Mouse (Mus musculus) lung, adult 2 months (tissue): ENCODE measurements around the gene Il1f6. TPM values are rescaled to one million over a fixed set of nuclear protein-coding genes. Genes with fewer than 3 reads are reported as not detected.
"Not testable (repeated sequence)": the region's sequence is repeated elsewhere in the genome, so short reads cannot be mapped to it uniquely, and the experiment has no call there.

Source experiments
- DNase-seq: peaks from one replicate; pipeline ENCODE4 v3.0.0; 2022
- H3K4me1 ChIP-seq: fragments of 200-500 bp; 2 replicates; pipeline ENCODE4 v1.6.1; 2011; ENCODE audit warnings: low read length; ENCODE audit not compliant: control insufficient read depth, insufficient read depth
- H3K4me3 ChIP-seq: fragments of 200-500 bp; replicated peaks from 2 replicates; pipeline ENCODE3; 2011; ENCODE audit warnings: low read depth, mild to moderate bottlenecking, control low read depth, low read length; ENCODE audit errors: extremely low read depth
- CTCF ChIP-seq: fragments of 200-500 bp; IDR thresholded peaks from 2 replicates; pipeline ENCODE4 v1.5.1; 2011; ENCODE audit warnings: mild to moderate bottlenecking, low read length, control low read depth; ENCODE audit not compliant: insufficient read depth
- POLR2A ChIP-seq: fragments of 200-500 bp; IDR thresholded peaks from 2 replicates; pipeline ENCODE4 v1.6.1; 2011; ENCODE audit warnings: low read depth, mild to moderate bottlenecking, control low read depth, low read length, borderline replicate concordance; ENCODE audit errors: extremely low read depth
- WGBS: fragments of 180-500 bp; shearing (Covaris S2); methylation state at CpG from one replicate; pipeline ENCODE4 v1.1.7; 2018; 5-methylcytosine and 5-hydroxymethylcytosine counted together
- polyA plus RNA-seq: library from polyadenylated mRNA; depleted of rRNA; stranded (reverse); fragments of >200 nt; gene quantifications from 2 replicates; pipeline ENCODE4 v1.2.3, GENCODE M21; 2012; rRNA removed

The Il1f6 gene
- 7.4 TPM in 1 of 2 replicates, not detected in the other for polyA plus RNA-seq

GRCm38 (mm10) chr2:24215118-24215517, at the start of gene Il1f6:
TSS of gene Il1f6 (plus strand) at chr2:24215418.
- no peak for DNase-seq
- H3K4me3 ChIP-seq, result no peak within 1 kb of the TSS
- TF ChIP-seq POLR2A (no peak), CTCF (no peak)
- H3K4me1 ChIP-seq, result no peaks in the 10 kb centered on the region
- 83% methylated on average over 2 of the region's 2 CpGs for WGBS

DNA sequence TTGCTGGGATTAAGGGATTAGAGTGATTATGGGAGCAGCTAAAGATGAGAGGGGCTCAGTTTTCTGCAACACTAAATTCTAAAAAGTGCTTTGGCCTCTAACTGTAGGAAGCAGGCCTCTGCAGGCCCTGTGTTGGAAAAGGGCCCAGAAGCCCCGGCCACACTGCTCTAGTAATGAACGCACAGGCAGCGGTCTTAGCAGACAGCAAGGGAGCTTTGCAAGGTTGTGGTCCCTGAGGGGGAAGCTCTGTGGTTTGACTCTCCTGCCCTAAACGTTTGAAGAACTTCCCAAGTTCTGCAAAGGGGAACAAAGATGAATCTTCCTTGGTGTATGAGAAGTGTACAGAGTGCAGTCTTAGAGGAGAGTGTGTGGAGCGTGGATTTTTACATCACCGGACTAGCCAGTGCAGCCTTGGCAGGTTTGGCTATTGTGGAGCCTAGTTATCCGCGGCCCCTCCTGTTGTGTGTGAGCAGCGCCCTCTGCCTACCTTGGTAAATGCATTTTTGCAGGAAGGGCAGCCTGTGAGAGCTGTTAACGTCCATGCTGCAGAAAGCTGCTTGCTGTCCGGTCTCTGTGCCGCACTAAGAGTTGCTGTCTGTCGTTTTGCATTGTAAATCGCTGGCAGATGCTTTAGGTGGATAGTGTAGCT, 33.4 kb upstream of the Il1f6 start:
- not testable (repeated sequence) for H3K4me1 ChIP-seq, H3K4me3 ChIP-seq
- WGBS, result 13% methylated on average over 14 of the region's 14 CpGs
- TF ChIP-seq CTCF, result peak; percentile 35; the same call in 1 of the 2 replicates
- peak; percentile 19 for DNase-seq

DNA sequence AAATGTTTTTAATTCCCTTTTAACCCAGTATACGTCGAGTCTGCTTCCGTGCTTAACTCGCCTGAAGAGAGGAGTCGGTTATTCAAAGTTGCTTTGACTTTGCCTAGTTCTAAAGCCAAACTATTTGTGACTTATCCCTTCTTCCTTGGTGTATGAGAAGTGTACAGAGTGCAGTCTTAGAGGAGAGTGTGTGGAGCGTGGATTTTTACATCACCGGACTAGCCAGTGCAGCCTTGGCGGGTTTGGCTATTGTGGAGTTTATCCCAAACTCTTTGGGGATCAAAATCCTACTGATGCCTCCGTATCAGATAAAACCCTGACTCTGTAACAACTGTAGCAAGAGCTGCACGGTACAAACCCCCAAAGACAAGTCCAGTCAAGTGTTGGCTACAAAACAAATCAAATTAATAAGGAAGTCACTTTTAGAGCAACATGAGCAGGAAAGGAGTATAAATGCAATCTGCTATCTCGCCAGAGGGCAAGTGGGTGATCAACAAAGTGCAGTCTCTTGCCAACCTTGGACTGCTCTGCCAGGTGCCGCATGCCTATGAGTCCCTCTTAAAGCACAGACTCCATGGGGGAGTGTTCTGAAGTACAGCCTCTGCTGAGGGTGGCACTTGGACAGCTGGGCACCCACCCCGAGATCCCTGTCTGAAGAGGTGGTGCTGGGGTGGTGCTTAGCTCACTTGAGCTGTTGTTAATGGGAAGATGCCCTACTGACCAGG, 32.6 kb upstream of the Il1f6 start:
- H3K4me3 ChIP-seq, result not testable (repeated sequence)
- WGBS, result 46% methylated on average over 13 of the region's 13 CpGs

DNA sequence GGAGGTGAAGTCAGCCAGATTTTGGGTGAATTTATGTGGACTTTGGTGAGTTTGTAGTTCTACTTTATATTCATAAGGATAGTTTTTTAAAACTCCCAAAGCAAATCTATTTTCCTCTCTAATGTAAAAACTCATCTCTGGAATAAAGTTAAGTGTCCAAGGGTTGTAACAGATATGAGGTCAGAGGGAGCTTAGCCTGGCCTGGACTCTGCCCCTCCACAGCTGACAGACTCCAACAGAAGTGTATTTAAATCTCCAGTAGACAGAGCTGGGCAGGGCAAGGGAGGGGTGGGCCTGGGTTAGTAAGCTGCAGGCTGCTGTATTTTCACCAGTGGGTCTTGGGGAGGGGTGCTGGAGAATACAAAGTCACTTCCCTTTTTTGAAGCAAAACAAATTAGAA, 31.1 kb upstream of the Il1f6 start:
- H3K4me1 ChIP-seq, H3K4me3 ChIP-seq, DNase-seq: not testable (repeated sequence)

More for the DNA sequence above, 32.6 kb upstream of the Il1f6 start:
- not testable (repeated sequence) for DNase-seq, H3K4me1 ChIP-seq

DNA sequence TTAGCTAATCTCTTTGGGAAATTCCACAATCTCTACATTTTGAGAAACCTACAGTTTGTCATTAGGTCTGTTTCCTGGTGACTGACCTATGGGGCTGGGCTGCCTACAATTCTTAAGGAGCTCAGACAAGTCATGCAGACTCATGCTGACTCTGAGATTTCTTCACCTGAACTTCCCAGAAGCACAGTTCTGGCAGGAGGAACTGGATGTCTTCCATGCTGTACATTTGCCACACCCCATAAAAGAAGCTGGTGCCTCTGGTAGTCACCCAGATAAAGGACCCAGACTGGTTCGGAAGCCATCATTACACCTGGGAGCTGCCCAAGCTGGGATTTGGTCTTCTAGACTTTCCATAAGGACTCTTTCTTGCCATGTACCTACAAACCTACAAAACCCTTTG, 29.0 kb upstream of the Il1f6 start, which contains the start of gene Il1f9:
Gene Il1f9 (plus strand): TSS at position 301 of the 400 bp plus-strand sequence.
- Histone ChIP-seq H3K4me1 (no peaks in the 10 kb centered on the region), H3K4me3 (no peak within 1 kb of the TSS)
- 84% methylated on average over 1 of the region's 1 CpGs for WGBS
- DNase-seq, result no peak
- TF ChIP-seq CTCF (no peak), POLR2A (no peak)

DNA sequence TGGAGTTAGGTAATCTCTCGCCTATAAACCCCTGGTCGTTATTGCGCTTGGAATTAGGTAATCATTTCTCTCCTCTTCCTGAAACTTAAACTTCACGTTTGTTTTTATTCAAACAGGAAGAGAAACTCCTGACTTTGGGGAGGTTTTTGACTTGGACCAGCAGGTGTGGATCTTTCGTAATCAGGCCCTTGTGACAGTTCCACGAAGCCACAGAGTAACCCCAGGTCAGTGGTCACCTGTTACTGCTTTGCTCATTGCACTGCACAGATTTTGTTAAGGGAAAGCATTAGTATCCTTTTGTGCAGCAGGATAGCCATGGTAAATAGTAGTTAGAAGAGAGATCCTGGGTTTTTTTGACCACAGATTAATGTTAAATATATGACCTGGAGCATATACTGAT, 27.6 kb upstream of the Il1f6 start:
- no peak for TF ChIP-seq CTCF
- TF ChIP-seq POLR2A, result no peak
- DNase-seq, result no peak
- 49% methylated on average over 6 of the region's 6 CpGs for WGBS
- Histone ChIP-seq H3K4me3 (no peak overlapping the region), H3K4me1 (no peaks in the 10 kb centered on the region)

DNA sequence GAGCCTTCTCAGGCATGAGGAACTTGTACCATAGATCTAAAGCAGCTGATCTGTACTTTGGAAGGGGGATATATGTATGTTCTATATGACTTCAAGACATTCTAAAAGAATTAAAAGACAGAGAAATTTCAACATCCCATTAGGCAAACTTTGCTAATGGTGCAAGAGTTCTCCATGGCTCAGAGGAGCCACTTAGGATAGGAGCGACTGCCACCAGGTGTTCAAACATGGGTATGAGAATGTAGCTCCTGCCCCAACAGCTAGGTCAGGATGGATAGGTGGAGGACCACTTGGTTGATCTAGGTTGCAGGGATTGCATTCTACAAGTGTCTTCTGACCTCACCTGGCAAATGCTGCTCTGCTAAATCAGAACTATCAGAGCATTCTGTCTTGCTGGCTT, 27.0 kb upstream of the Il1f6 start:
- TF ChIP-seq CTCF (0 out of 2 replicates have a peak, but pooled peaks have one; percentile 9), POLR2A (no peak)
- no peak for DNase-seq
- WGBS, result 56% methylated on average over 1 of the region's 1 CpGs
- Histone ChIP-seq H3K4me3 (no peak overlapping the region), H3K4me1 (no peaks in the 10 kb centered on the region)

GRCm38 (mm10) chr2:24227191-24227590, 12.0 kb downstream of the Il1f6 start:
- Histone ChIP-seq H3K4me1 (no peaks in the 10 kb centered on the region), H3K4me3 (no peak overlapping the region)
- no peak for DNase-seq
- TF ChIP-seq CTCF (no peak), POLR2A (no peak)
- 70% methylated on average over 2 of the region's 2 CpGs for WGBS

- WGBS, result 81% methylated on average over 1 of the region's 1 CpGs
- DNase-seq, result no peak
- Histone ChIP-seq H3K4me1 (no peaks in the 10 kb centered on the region), H3K4me3 (no peak overlapping the region)
- TF ChIP-seq CTCF (no peak), POLR2A (no peak)
These were observed 52.3 kb downstream of the Il1f6 start for GRCm38 (mm10) chr2:24267503-24267902.

GRCm38 (mm10) chr2:24273619-24274018, 58.4 kb downstream of the Il1f6 start:
- TF ChIP-seq CTCF (no peak), POLR2A (no peak)
- no peaks in the 10 kb centered on the region for H3K4me1 ChIP-seq
- DNase-seq, result no peak
- no peak overlapping the region for H3K4me3 ChIP-seq
- WGBS, result 71% methylated on average over 2 of the region's 2 CpGs
